Mouse (Mus musculus): ENCODE data around the gene Srrm4.

Gene Srrm4

DNA sequence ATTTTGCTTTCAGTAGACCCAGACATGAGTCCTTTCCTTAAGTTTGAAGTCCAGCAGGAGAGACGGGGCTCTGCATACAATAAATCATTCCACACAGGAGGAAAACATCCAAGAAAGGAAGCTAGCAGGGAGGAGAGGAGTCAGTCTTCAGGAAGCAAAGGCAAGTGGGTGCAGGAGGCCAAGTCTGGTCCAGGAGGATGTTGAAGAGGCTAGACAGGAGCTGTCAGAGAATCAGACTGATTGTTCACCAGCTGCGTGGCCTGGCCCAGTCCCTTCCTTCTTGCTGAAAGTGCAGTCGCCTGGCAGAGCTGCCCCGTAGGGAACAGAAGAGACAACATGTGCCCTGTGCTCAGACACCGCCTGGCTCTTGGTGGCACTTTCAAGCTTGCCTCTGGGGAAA lies 100.8 kb downstream of the Srrm4 start:
- in situ Hi-C loops (cut with MboI, MseI): no loop called here

DNA sequence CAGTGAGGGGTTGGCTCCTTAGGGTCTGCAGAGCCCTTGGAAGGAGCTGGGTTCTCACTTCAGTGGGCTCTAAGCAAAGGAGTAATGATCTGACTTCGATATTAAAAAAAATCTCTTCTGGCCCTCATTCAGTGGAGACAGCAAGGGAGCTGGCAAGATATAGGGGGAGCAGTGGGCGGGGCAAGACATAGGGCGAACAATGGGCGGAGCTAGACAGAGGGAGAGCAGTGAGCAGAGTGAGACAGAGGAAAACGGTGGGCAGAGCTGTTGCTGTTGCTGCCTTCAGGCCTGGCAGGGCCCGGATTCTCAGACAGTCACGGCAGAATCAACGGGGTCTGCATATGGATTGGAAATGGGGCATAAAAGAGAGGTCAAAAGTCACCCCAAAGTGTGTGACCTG lies 102.0 kb downstream of the Srrm4 start:
- in situ Hi-C loops (cut with MboI, MseI): no loop called here

GRCm38 (mm10) chr5:116486135-116486534 lies 105.5 kb downstream of the Srrm4 start:
- in situ Hi-C loops (cut with MboI, MseI): no loop called here

DNA sequence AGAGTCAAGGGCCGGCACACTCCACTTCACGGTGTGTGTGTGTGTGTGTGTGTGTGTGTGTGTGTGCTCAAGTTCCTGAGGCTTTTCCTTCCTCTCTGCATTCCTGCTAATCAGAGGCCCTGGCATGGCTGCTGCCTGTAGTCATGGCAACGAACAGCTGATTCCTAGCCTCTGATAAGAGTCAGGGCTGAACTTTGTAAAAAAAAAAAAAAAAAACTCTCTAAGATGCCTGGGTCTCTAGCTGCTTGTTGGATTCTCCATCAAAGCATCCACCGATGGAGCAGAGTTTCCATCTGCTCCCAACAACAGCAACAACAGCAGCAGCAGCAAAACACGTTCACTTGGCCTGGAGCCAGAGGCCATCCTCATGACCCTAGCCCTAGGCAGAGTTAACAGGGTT lies 106.5 kb downstream of the Srrm4 start:
- in situ Hi-C loops (cut with MboI, MseI): no loop called here

GRCm38 (mm10) chr5:116484236-116484635 lies 107.4 kb downstream of the Srrm4 start:
- in situ Hi-C loops (cut with MboI, MseI): no loop called here

DNA sequence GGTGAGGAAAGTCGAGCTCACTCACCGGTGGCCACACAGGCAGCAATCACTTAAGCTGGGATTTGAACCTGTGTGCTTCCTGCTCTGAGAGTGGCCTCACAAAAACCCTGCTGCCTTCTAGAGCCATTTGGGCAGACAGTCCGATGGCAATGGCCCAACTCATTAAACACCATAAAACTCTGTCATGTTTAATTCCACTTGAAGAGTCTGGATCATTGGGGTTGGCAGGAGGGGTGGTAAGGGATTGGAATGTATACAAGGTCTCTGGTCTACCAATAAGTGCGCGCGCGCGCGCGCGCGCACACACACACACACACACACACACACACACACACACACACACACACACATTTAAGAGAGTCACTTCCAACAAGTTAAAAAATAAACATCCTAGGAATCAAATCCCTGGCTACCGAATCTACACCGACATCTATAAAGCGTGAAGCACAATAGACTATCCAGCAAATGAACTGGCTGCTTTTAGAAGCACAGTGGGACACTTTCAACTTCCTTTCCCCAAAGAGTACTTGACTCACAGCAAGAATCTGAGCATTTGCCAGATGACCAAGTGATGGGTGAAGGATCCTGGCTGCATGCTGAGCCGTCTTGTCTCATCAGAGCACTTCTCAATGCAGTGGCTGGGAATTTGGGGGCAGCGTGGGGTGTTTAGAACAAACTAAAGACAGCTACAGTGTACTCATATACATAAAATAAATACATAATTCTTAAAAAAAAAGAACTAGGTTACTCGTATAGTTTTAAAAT lies 112.8 kb downstream of the Srrm4 start:
- in situ Hi-C loops (cut with MboI, MseI): no loop called here

- in situ Hi-C loops (cut with MboI, MseI): no loop called here
Observed at GRCm38 (mm10) chr5:116476006-116476405, 115.6 kb downstream of the Srrm4 start.

GRCm38 (mm10) chr5:116461354-116462042 lies 130.1 kb downstream of the Srrm4 start:
- in situ Hi-C loops (cut with MboI, MseI): no loop called here

DNA sequence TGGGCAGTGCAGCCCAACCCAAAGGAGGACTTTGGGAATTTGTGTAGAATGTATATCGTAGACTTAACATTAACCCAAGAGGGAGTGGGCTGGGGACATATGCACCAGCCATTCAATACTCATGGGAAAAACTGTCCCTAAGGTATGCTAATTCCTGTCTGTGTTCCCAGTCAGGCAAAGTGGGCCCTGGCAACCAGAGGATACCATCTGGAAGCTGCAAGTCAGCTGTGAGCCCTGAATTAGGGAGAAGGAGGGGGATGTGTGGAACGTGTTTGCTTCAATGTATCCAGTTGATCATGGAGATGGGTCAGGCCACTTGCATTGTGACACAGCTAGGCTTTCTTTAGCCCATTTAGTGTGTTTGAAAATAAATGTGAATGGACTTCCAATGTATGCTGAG lies 131.6 kb downstream of the Srrm4 start:
- in situ Hi-C loops (cut with MboI, MseI): no loop called here

DNA sequence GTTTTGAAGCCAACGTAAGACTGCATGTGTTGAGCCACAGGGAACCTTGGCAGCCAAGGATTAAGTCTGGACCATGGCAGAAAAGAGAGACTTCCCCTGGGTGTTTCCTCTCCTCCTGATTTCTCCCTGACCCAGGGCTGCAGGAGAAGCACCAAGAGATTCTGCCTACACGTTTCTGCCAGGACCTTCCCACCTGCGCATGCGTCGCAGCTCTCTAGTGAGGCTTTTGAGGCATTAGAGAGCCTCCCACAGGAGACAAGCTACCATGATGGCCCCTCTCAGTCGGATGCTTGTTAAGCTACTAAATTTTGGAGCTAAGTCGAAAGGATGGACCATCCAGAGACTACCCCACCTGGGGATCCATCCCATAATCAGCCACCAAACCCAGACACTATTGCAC lies 133.8 kb downstream of the Srrm4 start:
- in situ Hi-C loops (cut with MboI, MseI): no loop called here

DNA sequence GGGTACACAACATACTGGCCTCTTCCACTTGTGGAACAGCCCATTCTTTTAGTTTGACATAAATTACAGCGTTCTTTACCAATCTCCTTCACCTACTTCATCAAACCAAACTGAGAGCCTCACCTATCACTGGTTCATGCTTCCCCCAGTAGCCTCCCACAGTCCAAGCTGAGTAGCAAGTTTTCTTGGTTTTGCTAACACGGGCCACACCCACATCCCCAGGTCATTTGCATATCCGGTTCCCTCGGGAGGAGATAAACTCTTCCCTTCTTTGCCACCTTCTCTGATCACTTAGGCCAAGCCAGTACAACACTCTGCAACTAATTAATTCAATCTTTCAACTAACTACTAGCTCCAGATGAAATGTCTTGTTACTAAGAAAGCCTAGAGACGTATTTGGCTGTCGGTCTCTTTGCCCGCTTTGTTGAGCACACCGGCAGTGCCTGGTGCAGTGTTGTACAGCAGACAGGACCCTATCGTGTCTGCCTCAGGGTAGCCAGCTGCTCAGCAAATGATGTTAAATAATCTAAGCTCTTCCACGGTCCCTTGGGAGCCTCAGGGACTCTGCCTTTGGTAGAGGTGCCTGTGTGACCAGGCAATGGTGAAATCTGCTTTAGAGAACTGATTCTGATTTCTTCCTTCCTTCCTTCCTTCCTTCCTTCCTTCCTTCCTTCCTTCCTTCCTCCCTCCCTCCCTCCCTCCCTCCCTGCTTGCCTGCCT lies 134.7 kb downstream of the Srrm4 start:
- in situ Hi-C loops (cut with MboI, MseI): no loop called here

- in situ Hi-C loops (cut with MboI, MseI): no loop called here
Observed at GRCm38 (mm10) chr5:116453401-116453851, 138.2 kb downstream of the Srrm4 start.

GRCm38 (mm10) chr5:116450901-116451300 lies 140.7 kb downstream of the Srrm4 start:
- in situ Hi-C loops (cut with MboI, MseI): no loop called here

GRCm38 (mm10) chr5:116449522-116450225 lies 141.9 kb downstream of the Srrm4 start:
- in situ Hi-C loops (cut with MboI, MseI): no loop called here

DNA sequence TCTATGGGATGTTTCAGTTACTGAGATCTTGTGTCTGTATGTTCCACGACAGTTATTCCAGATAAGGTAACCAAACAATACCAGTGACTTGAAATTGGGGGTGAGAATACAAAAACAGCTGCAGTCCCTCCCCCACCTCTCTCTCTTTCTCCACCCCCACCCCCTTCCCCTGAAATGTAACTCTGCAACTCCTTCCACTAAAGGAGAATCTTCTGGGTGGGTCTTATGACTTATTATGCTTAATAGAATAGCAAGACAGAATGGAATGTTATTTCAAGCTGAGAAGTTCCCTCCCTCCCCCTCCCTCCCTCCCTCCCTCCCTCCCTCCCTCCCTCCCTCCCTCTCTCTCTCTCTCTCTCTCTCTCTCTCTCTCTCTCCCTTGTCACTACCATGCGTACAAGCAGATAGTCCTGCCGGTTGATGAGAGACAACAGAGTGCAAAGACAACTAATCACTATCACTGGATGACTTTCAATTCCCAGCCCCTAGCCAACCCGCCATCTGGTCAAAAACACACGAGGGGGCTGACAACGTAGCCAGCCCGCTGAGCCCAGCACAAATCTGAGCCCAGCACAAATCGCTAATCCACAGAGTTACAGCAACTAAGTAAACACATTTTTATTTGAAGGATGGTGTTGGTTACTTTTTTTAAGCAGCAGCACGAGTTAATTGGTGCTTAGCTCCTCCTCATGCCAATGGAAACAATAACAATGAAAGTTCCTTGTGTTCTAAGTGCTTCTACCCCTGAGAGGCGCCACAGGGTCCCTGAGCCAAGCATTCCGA lies 143.0 kb downstream of the Srrm4 start:
- in situ Hi-C loops (cut with MboI, MseI): no loop called here

DNA sequence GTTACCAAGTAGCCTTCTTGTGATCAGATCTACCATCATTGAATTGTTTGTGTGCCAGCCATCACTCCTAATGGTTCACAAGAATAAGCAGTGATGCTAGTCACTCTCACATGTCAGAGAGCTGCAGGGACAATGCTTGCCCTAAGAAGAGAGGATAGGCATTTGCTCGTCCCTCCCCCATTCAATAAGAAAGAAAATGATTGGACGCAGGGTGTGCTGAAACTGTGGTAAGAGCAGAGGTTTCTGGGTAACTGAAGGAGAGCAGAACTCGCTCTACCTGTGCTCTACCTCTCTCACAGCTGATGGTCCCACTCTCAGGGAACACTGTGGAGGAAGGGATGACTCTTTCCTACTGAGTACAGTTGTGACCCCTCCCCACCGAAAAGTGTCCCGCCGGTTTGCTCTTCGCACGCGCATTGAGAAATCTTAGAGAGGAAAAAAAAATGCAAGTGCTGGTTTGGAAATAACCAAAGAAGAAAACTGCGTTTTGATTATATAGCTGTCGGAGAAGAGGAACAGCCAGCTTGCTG lies 143.7 kb downstream of the Srrm4 start:
- in situ Hi-C loops (cut with MboI, MseI): no loop called here

GRCm38 (mm10) chr5:116446552-116446951 lies 145.1 kb downstream of the Srrm4 start:
- in situ Hi-C loops (cut with MboI, MseI): no loop called here

DNA sequence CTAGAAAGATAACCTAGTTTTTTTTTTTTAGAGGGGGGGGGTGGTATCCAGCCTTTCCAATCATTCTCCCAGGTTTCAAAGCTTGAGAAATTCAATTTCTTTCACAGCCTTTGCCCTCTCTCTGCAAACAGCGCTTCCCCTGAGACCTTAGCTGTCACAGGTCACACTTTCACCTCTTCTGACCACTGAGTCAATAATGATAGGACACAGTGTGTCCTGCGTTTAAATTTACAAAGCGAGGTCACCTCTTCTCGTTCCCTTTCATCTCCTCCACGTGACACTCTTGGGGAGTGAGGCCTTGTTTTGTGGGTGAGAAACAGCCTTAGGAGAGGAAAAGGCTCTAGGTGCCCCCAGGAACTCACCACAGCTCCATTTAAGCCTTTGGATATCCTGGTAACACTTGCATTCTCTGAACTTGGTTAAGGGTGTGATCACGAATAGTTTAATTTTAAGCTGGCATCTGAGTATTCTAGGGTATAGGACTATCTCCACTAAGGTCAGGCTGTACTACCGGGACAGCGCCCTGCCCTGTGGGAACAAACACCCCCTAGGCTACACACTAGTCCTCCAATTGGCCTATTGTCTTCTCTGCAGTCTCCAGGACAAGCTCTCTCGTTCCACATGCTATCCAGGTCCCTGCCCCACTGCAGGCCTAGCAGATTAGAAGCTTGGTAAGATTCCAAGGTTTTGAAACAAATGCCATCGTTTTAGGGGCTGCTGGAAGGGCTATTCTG lies 145.8 kb downstream of the Srrm4 start:
- in situ Hi-C loops (cut with MboI, MseI): no loop called here

DNA sequence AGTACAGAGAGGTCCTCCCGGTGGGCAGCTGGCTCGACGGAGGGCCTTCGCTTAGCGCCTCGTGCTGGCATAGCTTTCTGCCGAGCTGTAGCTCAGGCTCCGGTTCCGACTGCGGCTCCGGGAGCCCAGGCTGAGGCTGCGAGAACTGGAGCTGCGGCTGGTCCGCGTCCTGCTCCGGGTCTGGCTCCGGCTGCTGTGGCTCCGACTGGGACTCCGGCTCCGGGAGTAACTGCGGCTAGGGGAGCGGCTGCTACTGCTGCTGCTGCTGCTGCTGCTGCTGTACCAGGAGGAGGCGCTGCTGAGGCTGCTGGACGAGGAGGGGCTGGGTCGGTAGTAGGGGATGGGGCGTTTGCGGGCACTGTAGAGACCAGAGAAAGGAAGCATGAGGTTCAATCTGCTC lies 147.1 kb downstream of the Srrm4 start:
- in situ Hi-C loops (cut with MboI, MseI): no loop called here

DNA sequence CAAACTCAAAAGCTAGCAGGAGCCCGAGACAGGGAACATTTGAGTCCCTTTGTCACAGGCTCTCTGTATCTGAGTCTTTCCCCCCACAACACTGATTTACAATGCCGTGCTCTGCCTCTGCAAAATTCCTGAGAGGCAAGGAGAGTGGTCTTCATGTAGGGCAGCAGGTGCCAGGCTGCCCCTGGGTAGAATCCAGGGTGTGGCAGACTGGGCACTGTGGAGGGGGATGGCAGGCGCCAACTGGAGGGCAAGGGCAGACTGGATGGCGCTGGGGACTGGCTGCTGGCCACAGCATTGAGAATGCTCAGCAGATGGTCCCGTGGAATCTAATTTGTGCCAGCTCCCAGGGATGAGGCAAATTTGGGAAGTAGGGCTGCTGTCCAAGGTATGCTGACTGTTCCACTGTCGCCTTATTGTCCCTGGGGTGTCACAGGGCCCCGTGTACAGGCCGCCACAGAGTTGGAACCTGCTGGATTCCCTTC lies 148.1 kb downstream of the Srrm4 start:
- in situ Hi-C loops (cut with MboI, MseI): no loop called here
